Mouse (Mus musculus) left cerebral cortex, postnatal 10 days (tissue): Measurements from ENCODE around the gene Skap2. TPM values are rescaled to one million over a fixed set of nuclear protein-coding genes. Genes with fewer than 3 reads are reported as not detected.

Experiments used
- DNase-seq, 2 experiments: peaks; one replicate each; pipeline ENCODE4 v3.0.0; 2021 to 2022; ENCODE audit warnings: low spot score in 2 of 2, mixed read lengths in 1 of 2; ENCODE audit errors: extremely low spot score in 1 of 2
- intact Hi-C: fragments of 180-260 bp; cut with DNase I; formaldehyde crosslinking; loops from one replicate; pipeline ENCODE4 v1.15.1; 2025
- total RNA-seq, 2 experiments: library from RNA; stranded (reverse); gene quantifications; 2 replicates each; pipeline ENCODE4 v1.2.3; 2021

Gene Skap2
- total RNA-seq, 2 experiments from 2014 or later = 6.4 to 7.7 TPM

DNA sequence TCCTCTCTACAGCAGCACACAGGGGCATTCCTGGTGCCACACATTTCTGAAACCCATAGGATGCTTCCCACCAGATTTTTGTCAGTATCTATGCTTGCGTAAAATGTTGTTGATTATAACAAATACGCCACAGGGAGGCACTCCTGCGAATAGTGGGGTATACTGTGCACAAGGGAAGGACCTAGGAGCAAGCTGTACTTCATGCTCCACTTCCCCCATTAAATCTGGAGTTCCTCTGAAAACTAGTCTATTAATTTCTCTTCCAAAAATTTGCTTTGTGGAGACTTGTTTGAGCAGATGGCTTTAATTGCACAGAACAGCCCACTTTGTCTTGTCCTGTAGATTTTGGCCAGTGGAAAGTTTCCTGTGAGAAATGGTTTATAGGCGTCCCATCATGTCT is 201.4 kb downstream of the Skap2 start:
- DNase-seq = no peak

DNA sequence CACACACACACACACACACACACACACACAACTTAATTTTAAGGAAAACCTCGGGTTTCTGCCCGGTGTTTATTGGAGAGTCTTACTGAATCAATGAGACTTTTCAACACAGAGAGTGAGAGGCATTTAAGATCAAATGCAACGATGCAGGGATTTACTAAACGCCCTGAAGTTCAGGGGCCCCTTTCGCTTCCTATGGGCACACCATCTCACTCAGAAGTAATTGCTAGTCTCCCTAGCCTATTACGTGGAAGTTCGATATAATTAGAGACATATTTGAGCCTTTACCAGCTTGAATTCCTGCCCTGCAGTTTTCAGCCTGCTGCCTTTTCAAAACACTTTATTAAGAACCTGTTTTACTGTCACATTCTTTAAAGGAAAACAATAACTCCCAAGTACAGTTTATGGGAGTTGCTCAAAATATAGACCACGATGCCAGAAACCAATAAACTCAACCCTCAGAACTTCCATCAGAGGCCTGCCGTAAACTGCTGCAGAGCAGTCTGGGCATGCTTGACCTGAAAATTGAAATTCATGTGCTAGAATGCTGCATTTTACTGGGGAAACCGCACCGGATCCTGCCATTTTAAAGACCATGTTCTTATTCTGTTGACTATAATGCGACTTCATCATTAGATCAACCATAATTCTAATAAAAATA is 203.1 kb downstream of the Skap2 start:
- intact Hi-C loops = no loop called here

More for the DNA sequence above, 201.4 kb downstream of the Skap2 start:
- intact Hi-C loops = no loop called here

DNA sequence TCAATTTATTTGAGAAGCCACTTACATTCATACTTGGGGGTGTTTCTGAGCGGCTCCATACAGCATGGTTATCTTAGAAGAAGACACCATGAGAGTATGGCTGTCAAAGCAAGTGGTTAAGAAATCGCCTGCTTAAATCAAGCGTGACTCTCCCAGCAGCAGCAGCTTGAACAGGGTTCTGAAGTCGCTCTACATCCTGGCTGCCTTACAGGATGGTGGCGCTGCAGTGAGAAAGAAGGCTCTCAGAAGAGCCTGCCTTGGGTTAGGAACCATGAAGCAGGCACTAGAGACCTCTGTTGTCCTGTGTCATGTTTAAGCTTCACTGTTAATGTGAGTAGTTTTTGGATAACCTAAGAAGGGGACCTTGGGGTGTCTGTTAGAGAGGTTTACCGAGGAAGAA is 204.3 kb downstream of the Skap2 start:
- no peak for DNase-seq
- intact Hi-C loops = no loop called here

More for the DNA sequence above, 203.1 kb downstream of the Skap2 start:
- DNase-seq = no peak

Other genes starting within 250 kb of the Skap2 start
- not detected for gene Hoxa1, start 145.8 kb upstream of the Skap2 start, total RNA-seq
- gene Hoxa2, start 152.3 kb upstream of the Skap2 start, total RNA-seq = not detected
- not detected for gene 5730596B20Rik, start 164.9 kb upstream of the Skap2 start, total RNA-seq
- not detected for gene Hoxa4, start 179.2 kb upstream of the Skap2 start, total RNA-seq
- gene Hoxa5, start 192.0 kb upstream of the Skap2 start, total RNA-seq = not detected
- not detected for gene Hoxa6, start 196.2 kb upstream of the Skap2 start, total RNA-seq
- gene Hoxa3, start 200.8 kb upstream of the Skap2 start, total RNA-seq = not detected
- gene Gm28308, start 200.8 kb upstream of the Skap2 start, total RNA-seq = not detected
- not detected for gene Hoxa7, start 209.3 kb upstream of the Skap2 start, total RNA-seq
- not detected for gene Hoxa9, start 218.5 kb upstream of the Skap2 start, total RNA-seq
- not detected for gene Hoxa10, start 228.3 kb upstream of the Skap2 start, total RNA-seq
- not detected for gene Hoxa11, start 233.3 kb upstream of the Skap2 start, total RNA-seq
- not detected for gene Hoxa13, start 248.3 kb upstream of the Skap2 start, total RNA-seq